Mouse (Mus musculus): Measurements from ENCODE around the gene Tuba1a.
"Not testable (repeated sequence)": the region's sequence is repeated elsewhere in the genome, so short reads cannot be mapped to it uniquely, and the experiment has no call there.

The Tuba1a gene

GRCm38 (mm10) chr15:98923031-98923537 lies 30.4 kb downstream of the Tuba1a start:
- DNase-seq, result no peak

GRCm38 (mm10) chr15:98922581-98922980 lies 30.9 kb downstream of the Tuba1a start:
- DNase-seq, result no peak

- DNase-seq, result no peak
These were observed 32.0 kb downstream of the Tuba1a start for GRCm38 (mm10) chr15:98921510-98921909.

- DNase-seq, result not testable (repeated sequence)
These were observed 35.0 kb downstream of the Tuba1a start for GRCm38 (mm10) chr15:98918499-98918895.

GRCm38 (mm10) chr15:98917538-98918498 lies 35.7 kb downstream of the Tuba1a start, which contains the start of gene Lmbr1l:
Gene Lmbr1l (minus strand): TSS chr15:98918231.
- peak; percentile 95 to 99 for DNase-seq

GRCm38 (mm10) chr15:98917091-98917490 lies 36.4 kb downstream of the Tuba1a start:
- DNase-seq, result no peak

GRCm38 (mm10) chr15:98916016-98916415 lies 37.5 kb downstream of the Tuba1a start:
- DNase-seq, result no peak

- no peak for DNase-seq
These were observed 38.6 kb downstream of the Tuba1a start for GRCm38 (mm10) chr15:98914903-98915302.

GRCm38 (mm10) chr15:98904692-98905091 lies 48.8 kb downstream of the Tuba1a start:
- DNase-seq, result peak in 1 of 2 experiments; percentile 40

- no peak for DNase-seq
These were observed 50.9 kb downstream of the Tuba1a start for GRCm38 (mm10) chr15:98902600-98902999.

- DNase-seq, result no peak
These were observed 52.0 kb downstream of the Tuba1a start for GRCm38 (mm10) chr15:98901530-98901929.

Data from spleen, adult 18-20 months (tissue).